Mouse (Mus musculus) hindbrain, embryonic 12.5 days (tissue): Measurements from ENCODE around the gene Sertad3. TPM values are rescaled to one million over a fixed set of nuclear protein-coding genes. Genes with fewer than 3 reads are reported as not detected.

ENCODE experiments used
- ATAC-seq: fragments of 200-750 bp; cut with Nextera tagmentation; 2 replicates; pipeline ENCODE4 v1.8.0; 2017; ENCODE audit warnings: moderate TSS enrichment; ENCODE audit not compliant: low FRiP score
- H3K27ac ChIP-seq: fragments of 300-500 bp; sonication (generic); 2 replicates; pipeline ENCODE4 v1.5.1; 2016; ENCODE audit warnings: mild to moderate bottlenecking
- H3K27me3 ChIP-seq: fragments of 300-500 bp; sonication (generic); 2 replicates; pipeline ENCODE4 v1.6.1; 2016; ENCODE audit warnings: mild to moderate bottlenecking
- H3K36me3 ChIP-seq: fragments of 300-500 bp; sonication (generic); 2 replicates; pipeline ENCODE4 v1.6.1; 2016; ENCODE audit warnings: mild to moderate bottlenecking
- H3K4me1 ChIP-seq: fragments of 300-500 bp; sonication (generic); 2 replicates; pipeline ENCODE4 v1.6.1; 2016
- H3K4me2 ChIP-seq: fragments of 300-500 bp; sonication (generic); replicated peaks from 2 replicates; pipeline ENCODE4 v1.6.1; 2016; ENCODE audit warnings: mild to moderate bottlenecking
- H3K4me3 ChIP-seq: fragments of 300-500 bp; sonication (generic); 2 replicates; pipeline ENCODE4 v1.5.1; 2016; ENCODE audit warnings: mild to moderate bottlenecking
- H3K9ac ChIP-seq: fragments of 300-500 bp; sonication (generic); 2 replicates; pipeline ENCODE4 v1.6.1; 2016; ENCODE audit warnings: mild to moderate bottlenecking, moderate library complexity
- H3K9me3 ChIP-seq: fragments of 300-500 bp; sonication (generic); replicated peaks from 2 replicates; pipeline ENCODE4 v1.6.1; 2016; ENCODE audit warnings: mild to moderate bottlenecking
- WGBS: fragments of 180-500 bp; shearing (Covaris S2); methylation state at CpG from one replicate; pipeline ENCODE4 v1.1.7; 2016; 5-methylcytosine and 5-hydroxymethylcytosine counted together
- polyA plus RNA-seq: library from polyadenylated mRNA; unstranded; fragments of >200 nt; fragmentation: Nextera tagmentation; extraction: Ambion mirVana; gene quantifications from 2 replicates; pipeline ENCODE4 v1.2.1, GENCODE M21; 2016

Sertad3 gene
- polyA plus RNA-seq, 1 experiment from 2014 or later, result 22.3 TPM

- no peak for ATAC-seq
- no peak overlapping the region for H3K9ac ChIP-seq
These were observed 972 bp upstream of the Sertad3 start for GRCm38 (mm10) chr7:27472596-27472995.

DNA sequence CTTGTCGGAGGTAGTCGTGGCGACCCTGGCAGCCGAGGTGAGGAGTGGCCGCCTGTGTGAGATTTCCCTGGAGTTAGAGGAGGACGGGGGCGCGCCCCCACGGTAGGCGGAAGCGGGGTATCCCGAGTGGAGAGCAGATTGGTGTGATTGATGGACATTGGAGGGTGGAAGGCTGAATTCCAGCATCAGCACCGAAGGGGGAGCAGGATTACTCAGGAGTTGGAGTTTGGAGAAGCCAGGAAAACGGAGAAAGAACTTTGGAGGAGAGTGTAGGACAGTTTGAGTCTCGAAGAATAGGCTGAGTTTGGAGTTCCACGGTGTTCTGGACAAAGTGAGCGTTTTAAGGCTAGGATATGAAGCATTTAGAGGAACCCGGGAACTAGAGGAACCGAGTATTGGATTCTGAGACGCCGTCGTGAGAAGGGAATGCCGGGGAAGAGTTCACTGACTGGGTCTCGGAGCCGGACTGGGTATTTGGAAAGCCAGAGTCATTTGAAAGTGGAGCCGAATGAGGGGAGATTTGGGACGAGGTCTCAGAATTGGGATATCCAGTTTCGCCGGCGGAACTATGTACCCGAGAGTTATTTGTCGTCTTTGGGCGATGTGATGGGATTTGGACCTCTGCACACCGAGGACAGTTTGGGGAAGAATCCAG lies 394 bp downstream of the Sertad3 start:
- under 1% methylated on average over 34 of the region's 34 CpGs for WGBS
- Histone ChIP-seq H3K27ac (peak overlapping the region; percentile 92), H3K9me3 (no peaks in the 10 kb centered on the region), H3K4me3 (peak overlapping the region; percentile 71), H3K27me3 (no peaks in the 10 kb centered on the region), H3K36me3 (peaks cover 21% of the 10 kb centered on the region; the same call in 1 of the 2 replicates), H3K9ac (peak overlapping the region; percentile 69), H3K4me1 (peaks cover 11% of the 10 kb centered on the region), H3K4me2 (peak overlapping the region; percentile 75)
- peak; percentile 1; the same call in 1 of the 2 replicates for ATAC-seq

More at GRCm38 (mm10) chr7:27472596-27472995, 972 bp upstream of the Sertad3 start:
- Histone ChIP-seq H3K4me3 (peak overlapping the region; percentile 71; the same call in 1 of the 2 replicates), H3K4me2 (peak overlapping the region; percentile 75), H3K4me1 (peaks cover 13% of the 10 kb centered on the region), H3K27ac (peak overlapping the region; percentile 92; the same call in 1 of the 2 replicates), H3K9me3 (no peaks in the 10 kb centered on the region), H3K27me3 (no peaks in the 10 kb centered on the region), H3K36me3 (0 out of 2 replicates have a peak, but pooled peaks cover 13% of the 10 kb centered on the region)
- WGBS, result 52% methylated on average over 7 of the region's 7 CpGs

DNA sequence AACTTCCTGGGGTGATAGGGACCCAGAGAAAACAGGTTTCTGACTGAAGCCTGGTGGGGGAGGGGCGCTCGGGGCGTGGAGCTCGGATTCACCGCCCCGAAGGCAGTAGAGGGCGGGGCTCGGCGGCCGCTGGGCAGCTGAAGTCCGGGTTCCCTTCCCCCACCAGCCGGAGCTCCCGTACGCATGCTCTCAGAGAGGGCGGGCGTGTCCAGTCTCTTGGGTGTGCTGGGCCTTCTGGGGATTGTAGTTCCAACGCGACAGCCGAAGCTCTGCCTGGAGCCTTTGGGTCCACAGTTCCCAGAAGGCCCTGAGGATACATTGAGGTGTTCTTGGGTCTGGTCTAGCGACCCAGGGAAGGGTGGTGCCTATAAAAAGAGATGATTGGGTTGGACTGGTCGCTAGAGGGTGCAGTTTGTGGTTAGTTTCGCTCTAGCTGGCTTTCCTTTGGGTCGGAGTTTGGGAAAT lies 954 bp downstream of the Sertad3 start:
- peak overlapping the region; percentile 75 for H3K4me2 ChIP-seq
- H3K36me3 ChIP-seq, result peaks cover 21% of the 10 kb centered on the region; the same call in 1 of the 2 replicates
- ATAC-seq, result peak; percentile 87
- H3K4me3 ChIP-seq, result peak overlapping the region; percentile 71
- peak overlapping the region; percentile 69 for H3K9ac ChIP-seq
- H3K4me1 ChIP-seq, result peaks cover 11% of the 10 kb centered on the region
- no peaks in the 10 kb centered on the region for H3K27me3 ChIP-seq
- H3K9me3 ChIP-seq, result no peaks in the 10 kb centered on the region
- WGBS, result under 1% methylated on average over 23 of the region's 23 CpGs
- peak overlapping the region; percentile 92 for H3K27ac ChIP-seq

DNA sequence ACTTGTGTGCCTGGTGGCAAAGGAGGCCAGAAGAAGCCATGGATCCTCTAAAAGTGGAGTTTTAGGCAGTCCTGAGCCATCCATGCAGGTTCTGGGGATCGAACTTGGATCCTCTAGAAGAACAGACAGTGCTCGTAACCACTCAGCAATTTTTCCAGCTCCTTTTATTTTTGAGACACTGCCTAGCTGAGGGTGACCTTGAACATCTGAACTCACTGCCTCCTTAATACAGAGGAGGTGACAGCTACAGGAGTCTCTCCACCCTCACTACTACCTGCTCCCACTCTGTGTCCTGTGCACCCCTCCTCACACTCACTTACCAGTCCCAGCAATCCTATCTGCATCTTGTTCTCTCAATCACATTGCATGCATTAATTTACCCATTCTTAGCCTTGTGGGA lies 2.0 kb downstream of the Sertad3 start:
- Histone ChIP-seq H3K4me1 (peaks cover 11% of the 10 kb centered on the region), H3K9me3 (no peaks in the 10 kb centered on the region), H3K4me3 (no peak overlapping the region), H3K36me3 (peaks cover 21% of the 10 kb centered on the region; the same call in 1 of the 2 replicates), H3K4me2 (no peak overlapping the region), H3K9ac (0 out of 2 replicates have a peak overlapping the region, but pooled peaks have one; percentile 23), H3K27ac (no peak overlapping the region), H3K27me3 (no peaks in the 10 kb centered on the region)
- whole genome bisulfite sequencing, result 89% methylated on average over 2 of the region's 2 CpGs
- ATAC-seq, result no peak

- Histone ChIP-seq H3K9me3 (no peaks in the 10 kb centered on the region), H3K27ac (no peak overlapping the region), H3K4me1 (peaks cover 11% of the 10 kb centered on the region), H3K36me3 (peaks cover 21% of the 10 kb centered on the region; the same call in 1 of the 2 replicates), H3K4me3 (no peak overlapping the region), H3K9ac (0 out of 2 replicates have a peak overlapping the region, but pooled peaks have one; percentile 23), H3K4me2 (no peak overlapping the region), H3K27me3 (no peaks in the 10 kb centered on the region)
- ATAC-seq, result no peak
- 96% methylated on average over 14 of the region's 14 CpGs for WGBS
These were observed 2.6 kb downstream of the Sertad3 start for GRCm38 (mm10) chr7:27476098-27476635.

DNA sequence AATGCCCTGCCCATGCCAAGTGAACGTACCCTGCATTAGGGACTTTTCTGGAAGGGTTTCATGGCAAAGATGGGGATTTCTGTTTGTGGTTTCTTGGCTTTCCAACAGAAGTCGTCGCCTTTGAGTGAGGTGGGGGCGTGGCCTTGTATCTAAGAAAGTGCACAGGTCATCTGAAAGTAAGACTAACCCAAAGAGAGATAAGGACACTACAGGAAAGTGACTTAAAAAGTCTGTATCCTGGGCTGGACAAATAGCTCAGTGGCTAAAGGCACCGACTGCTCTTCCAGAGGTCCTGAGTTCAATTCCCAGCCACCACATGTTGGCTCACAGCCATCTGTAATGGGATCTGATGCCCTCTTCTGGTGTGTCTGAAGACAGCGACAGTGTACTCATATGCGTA lies 5.0 kb downstream of the Sertad3 start:
- peaks cover 14% of the 10 kb centered on the region for H3K4me1 ChIP-seq
- H3K36me3 ChIP-seq, result peaks cover 21% of the 10 kb centered on the region; the same call in 1 of the 2 replicates
- H3K27ac ChIP-seq, result no peak overlapping the region
- H3K27me3 ChIP-seq, result no peaks in the 10 kb centered on the region
- no peaks in the 10 kb centered on the region for H3K9me3 ChIP-seq
- WGBS, result 86% methylated on average over 7 of the region's 7 CpGs
- H3K4me3 ChIP-seq, result no peak overlapping the region
- H3K4me2 ChIP-seq, result no peak overlapping the region
- no peak overlapping the region for H3K9ac ChIP-seq
- no peak for ATAC-seq

DNA sequence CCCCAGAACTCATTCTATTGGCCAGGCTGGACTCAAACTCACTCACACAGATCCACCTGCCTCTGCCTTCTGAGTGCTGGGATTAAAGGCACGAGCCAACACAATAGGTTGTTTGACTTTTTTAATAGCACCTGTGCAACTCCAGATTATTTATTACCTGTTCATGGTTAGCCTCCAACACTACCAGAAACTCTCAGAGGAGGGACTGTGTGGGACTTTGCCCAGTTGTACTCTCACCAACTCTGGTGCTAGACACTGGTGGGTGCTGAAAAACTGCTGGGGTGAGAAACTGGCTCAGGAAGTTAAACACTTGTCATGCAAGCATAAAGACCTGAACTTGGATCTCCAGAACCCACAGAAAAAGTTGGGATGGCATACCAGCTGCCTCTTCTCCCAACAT lies 6.2 kb downstream of the Sertad3 start:
- peaks cover 21% of the 10 kb centered on the region; the same call in 1 of the 2 replicates for H3K36me3 ChIP-seq
- H3K27ac ChIP-seq, result no peak overlapping the region
- no peak for ATAC-seq
- H3K9me3 ChIP-seq, result no peaks in the 10 kb centered on the region
- WGBS, result 75% methylated on average over 1 of the region's 1 CpGs
- H3K4me1 ChIP-seq, result peaks cover 14% of the 10 kb centered on the region
- H3K4me2 ChIP-seq, result no peak overlapping the region
- H3K9ac ChIP-seq, result no peak overlapping the region
- H3K4me3 ChIP-seq, result no peak overlapping the region
- H3K27me3 ChIP-seq, result no peaks in the 10 kb centered on the region

- peaks cover 3% of the 10 kb centered on the region; the same call in 1 of the 2 replicates for H3K27me3 ChIP-seq
- no peak overlapping the region for H3K4me2 ChIP-seq
- H3K4me3 ChIP-seq, result no peak overlapping the region
- H3K9ac ChIP-seq, result no peak overlapping the region
- no peak for ATAC-seq
- peaks cover 9% of the 10 kb centered on the region for H3K4me1 ChIP-seq
- no peaks in the 10 kb centered on the region for H3K9me3 ChIP-seq
- peak overlapping the region; percentile 70 for H3K27ac ChIP-seq
- H3K36me3 ChIP-seq, result peaks cover 21% of the 10 kb centered on the region; the same call in 1 of the 2 replicates
- 73% methylated on average over 3 of the region's 3 CpGs for WGBS
These were observed 6.9 kb downstream of the Sertad3 start for GRCm38 (mm10) chr7:27480506-27480905.

- peak overlapping the region; percentile 62 for H3K9ac ChIP-seq
- peak overlapping the region; percentile 63 for H3K4me2 ChIP-seq
- peaks cover 18% of the 10 kb centered on the region; the same call in 1 of the 2 replicates for H3K36me3 ChIP-seq
- H3K27ac ChIP-seq, result peak overlapping the region; percentile 70
- ATAC-seq, result no peak
- peaks cover 6% of the 10 kb centered on the region for H3K4me1 ChIP-seq
- H3K27me3 ChIP-seq, result peaks cover 6% of the 10 kb centered on the region; the same call in 1 of the 2 replicates
- peak overlapping the region; percentile 26 for H3K4me3 ChIP-seq
- WGBS, result 10% methylated on average over 11 of the region's 11 CpGs
- H3K9me3 ChIP-seq, result no peaks in the 10 kb centered on the region
These were observed 7.5 kb downstream of the Sertad3 start for GRCm38 (mm10) chr7:27480927-27481626.

DNA sequence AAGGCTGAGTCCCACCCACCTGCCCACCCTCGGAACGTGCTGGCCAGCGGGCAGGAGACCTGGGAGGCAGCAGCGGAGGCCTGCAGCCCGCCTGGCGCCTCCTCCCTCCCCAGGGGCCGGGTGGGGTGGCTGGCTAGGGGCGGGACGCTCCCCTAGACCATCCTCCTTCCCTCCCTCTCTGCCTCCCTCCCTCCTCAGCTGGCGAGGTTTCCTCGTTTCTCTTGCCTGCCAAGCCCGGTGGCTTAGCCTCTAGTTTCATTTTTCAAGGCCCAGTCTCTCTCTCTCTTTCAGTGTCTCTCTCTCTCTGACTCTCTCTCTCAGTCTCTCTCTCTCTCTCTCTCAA lies 8.0 kb downstream of the Sertad3 start:
- Histone ChIP-seq H3K36me3 (peaks cover 14% of the 10 kb centered on the region; the same call in 1 of the 2 replicates), H3K4me2 (peak overlapping the region; percentile 63), H3K4me3 (peak overlapping the region; percentile 26), H3K9me3 (no peaks in the 10 kb centered on the region), H3K27ac (peak overlapping the region; percentile 37; the same call in 1 of the 2 replicates), H3K9ac (peak overlapping the region; percentile 62), H3K27me3 (peaks cover 6% of the 10 kb centered on the region; the same call in 1 of the 2 replicates), H3K4me1 (peaks cover 6% of the 10 kb centered on the region)
- 0% methylated on average over 11 of the region's 12 CpGs for WGBS
- ATAC-seq, result peak; percentile 75

DNA sequence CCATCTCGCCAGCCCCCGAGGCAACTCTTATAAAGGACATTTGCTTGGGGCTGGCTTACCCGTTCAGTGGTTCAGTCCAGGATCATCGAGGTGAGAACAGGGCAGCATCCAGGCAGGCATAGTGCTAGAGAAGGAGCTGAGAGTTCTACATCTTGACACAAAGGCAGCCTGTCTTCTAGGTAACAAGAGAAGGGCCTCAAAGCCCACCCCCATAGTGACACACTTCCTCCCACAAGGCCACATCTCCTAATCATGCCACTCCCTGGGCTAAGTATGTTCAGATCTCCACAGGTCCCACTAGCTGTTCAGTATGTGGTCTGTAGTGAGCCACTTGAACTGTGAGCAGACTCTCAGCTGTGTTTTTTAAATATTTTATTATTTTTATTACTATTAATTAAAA lies 10.3 kb downstream of the Sertad3 start:
- no peaks in the 10 kb centered on the region for H3K36me3 ChIP-seq

More for the DNA sequence above, 10.3 kb downstream of the Sertad3 start:
- Histone ChIP-seq H3K9ac (no peak overlapping the region), H3K27me3 (peaks cover 7% of the 10 kb centered on the region; the same call in 1 of the 2 replicates), H3K27ac (no peak overlapping the region), H3K4me1 (peaks cover 17% of the 10 kb centered on the region), H3K9me3 (no peaks in the 10 kb centered on the region), H3K4me2 (no peak overlapping the region), H3K4me3 (no peak overlapping the region)
- 83% methylated on average over 4 of the region's 4 CpGs for WGBS
- no peak for ATAC-seq
